Mouse (Mus musculus): ENCODE measurements around the gene Rnf7. TPM values are rescaled to one million over a fixed set of nuclear protein-coding genes. Genes with fewer than 3 reads are reported as not detected.
"Not testable (repeated sequence)": the region's sequence is repeated elsewhere in the genome, so short reads cannot be mapped to it uniquely, and the experiment has no call there.

The Rnf7 gene
- polyA plus RNA-seq (2015; fragmentation: Nextera tagmentation; extraction: Ambion mirVana), result 208 and 243 TPM in 2 replicates

DNA sequence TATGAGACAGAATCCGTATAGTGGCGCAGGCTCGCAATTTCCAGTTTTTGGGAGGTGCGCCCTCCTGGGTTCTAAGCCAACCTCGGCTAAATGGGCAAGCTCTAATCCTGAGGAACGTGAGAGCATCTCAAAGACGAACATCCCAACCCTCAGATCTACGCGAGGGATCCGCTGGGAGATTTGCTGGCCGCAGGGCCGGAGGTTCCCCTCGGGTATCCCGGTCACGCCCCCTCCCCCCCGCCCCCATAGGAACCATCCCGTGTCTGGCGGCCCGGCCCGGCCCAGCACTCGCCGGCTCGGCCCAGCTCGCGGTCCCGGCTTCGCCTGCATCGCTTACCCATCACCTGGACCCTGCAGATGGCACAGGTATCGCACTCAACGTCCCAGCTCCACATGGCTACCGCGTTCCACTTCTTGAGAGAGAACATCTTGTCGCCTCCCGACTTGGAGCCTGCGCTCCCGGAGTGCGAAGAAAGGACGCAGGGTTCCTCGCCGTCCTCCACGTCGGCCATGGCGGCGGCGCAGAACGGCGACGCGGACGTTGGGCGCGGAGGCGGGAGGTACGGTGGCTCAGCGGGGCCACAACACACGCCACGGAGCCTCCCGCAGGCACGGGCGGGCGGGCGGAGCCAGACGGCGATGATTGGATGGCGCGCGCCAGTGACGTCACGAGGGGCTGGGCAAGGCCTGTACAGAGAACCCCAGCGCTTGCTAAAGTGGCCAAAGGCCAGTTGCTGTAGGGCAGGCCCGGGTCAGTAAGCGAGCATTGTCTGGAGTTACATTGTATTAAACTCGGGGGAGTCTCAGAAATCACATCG lies at the start of gene Rnf7:
Gene Rnf7, minus strand, starts transcription at position 605 of the 818 bp plus-strand sequence.
- ATAC-seq (ENCODE audit: extremely low read depth, insufficient number of reproducible peaks, low FRiP score, low TSS enrichment), result peak; percentile 94
- 1% methylated on average over 73 of the region's 74 CpGs for WGBS
- H3K27me3 ChIP-seq (replicated peaks), result no peaks in the 10 kb centered on the region
- H3K4me1 ChIP-seq, result peaks cover 26% of the 10 kb centered on the region
- H3K36me3 ChIP-seq, result peaks cover 27% of the 10 kb centered on the region
- peak within 1 kb of the TSS; percentile 94 for H3K9ac ChIP-seq
- H3K9me3 ChIP-seq, result no peaks in the 10 kb centered on the region
- H3K4me2 ChIP-seq, result peak within 1 kb of the TSS; percentile 93
- H3K4me3 ChIP-seq, result peak within 1 kb of the TSS; percentile 90
- peak within 1 kb of the TSS; percentile 87 for H3K27ac ChIP-seq (replicated peaks)

DNA sequence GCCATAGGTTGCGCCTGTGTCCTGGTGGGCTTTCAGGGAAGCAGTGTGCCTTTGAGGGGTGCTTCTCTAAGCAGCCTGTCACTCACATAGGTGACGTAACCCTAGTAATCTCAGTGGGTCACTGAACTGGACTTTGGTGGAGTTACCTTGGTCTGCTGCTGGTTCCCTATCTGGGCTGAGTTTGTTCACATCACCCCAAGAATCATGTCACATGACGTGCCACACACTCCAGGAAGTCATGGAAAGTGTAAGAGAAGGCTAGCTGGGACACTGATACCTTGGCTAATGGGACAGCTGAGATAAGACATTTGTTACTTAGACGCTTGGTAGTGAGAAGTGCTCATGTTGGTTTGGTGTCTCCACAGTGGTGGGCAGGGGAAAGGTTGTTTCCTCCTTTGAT lies 47.5 kb upstream of the Rnf7 start:
- Histone ChIP-seq H3K27ac (replicated peaks) (no peak overlapping the region), H3K9ac (no peak overlapping the region), H3K4me2 (no peak overlapping the region), H3K9me3 (no peaks in the 10 kb centered on the region), H3K27me3 (replicated peaks) (no peaks in the 10 kb centered on the region), H3K36me3 (no peaks in the 10 kb centered on the region), H3K4me3 (no peak overlapping the region), H3K4me1 (no peaks in the 10 kb centered on the region)
- no peak for ATAC-seq (ENCODE audit: extremely low read depth, insufficient number of reproducible peaks, low FRiP score, low TSS enrichment)
- WGBS, result 69% methylated on average over 4 of the region's 4 CpGs

- 47% methylated on average over 12 of the region's 12 CpGs for WGBS
- ATAC-seq (ENCODE audit: extremely low read depth, insufficient number of reproducible peaks, low FRiP score, low TSS enrichment), result no peak
- Histone ChIP-seq H3K27ac (replicated peaks) (no peak within 1 kb of the TSS), H3K36me3 (no peaks in the 10 kb centered on the region), H3K27me3 (replicated peaks) (no peaks in the 10 kb centered on the region), H3K9ac (no peak within 1 kb of the TSS), H3K4me3 (no peak within 1 kb of the TSS), H3K4me2 (no peak within 1 kb of the TSS), H3K9me3 (no peaks in the 10 kb centered on the region), H3K4me1 (no peaks in the 10 kb centered on the region)
These were observed 46.6 kb upstream of the Rnf7 start, which contains the start of gene Gm28729 for GRCm38 (mm10) chr9:96524972-96525506. Gene Gm28729, minus strand, starts transcription at chr9:96525264.

DNA sequence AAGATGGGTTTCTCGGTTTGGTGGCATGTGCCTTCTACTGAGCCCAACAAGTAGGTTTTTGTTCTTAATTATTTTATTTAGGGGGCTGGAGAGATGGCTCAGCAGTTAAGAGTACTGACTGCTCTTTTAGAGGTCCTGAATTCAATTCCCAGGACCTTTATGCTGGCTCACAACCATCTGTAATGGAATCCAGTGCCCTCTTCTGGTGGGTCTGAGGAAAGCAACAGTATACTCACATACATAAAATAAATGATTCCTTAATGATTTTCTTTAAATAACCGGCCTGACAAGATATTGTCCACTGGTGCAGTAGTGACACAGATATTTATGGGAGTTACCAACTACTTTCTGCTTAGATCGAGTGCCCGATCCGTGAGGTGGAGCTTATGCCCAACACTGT lies 44.7 kb upstream of the Rnf7 start:
- Histone ChIP-seq H3K9me3 (no peaks in the 10 kb centered on the region), H3K9ac (no peak overlapping the region), H3K4me2 (no peak overlapping the region), H3K36me3 (no peaks in the 10 kb centered on the region), H3K27me3 (replicated peaks) (no peaks in the 10 kb centered on the region), H3K27ac (replicated peaks) (no peak overlapping the region), H3K4me1 (no peaks in the 10 kb centered on the region), H3K4me3 (no peak overlapping the region)
- ATAC-seq (ENCODE audit: extremely low read depth, insufficient number of reproducible peaks, low FRiP score, low TSS enrichment), result no peak
- WGBS, result 81% methylated on average over 5 of the region's 5 CpGs

DNA sequence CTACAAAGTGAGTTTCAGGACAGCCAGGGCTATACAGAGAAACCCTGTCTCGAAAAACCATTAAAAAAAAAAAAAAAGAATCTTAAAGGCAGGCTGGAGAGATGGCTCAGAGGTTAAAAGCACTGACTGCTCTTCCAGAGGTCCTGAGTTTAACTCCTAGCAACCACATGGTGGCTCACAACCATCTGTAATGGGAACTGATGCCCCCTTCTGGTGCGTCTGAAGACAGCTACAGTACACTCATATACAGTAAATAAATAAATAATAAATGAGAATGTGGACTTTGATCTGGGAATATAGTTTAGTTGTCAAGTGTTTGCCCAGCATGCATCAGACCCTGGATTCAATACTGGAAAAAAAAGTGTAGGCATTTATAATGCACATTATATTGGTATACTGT lies 43.1 kb upstream of the Rnf7 start:
- H3K27me3 ChIP-seq (replicated peaks); H3K9ac ChIP-seq; H3K4me3 ChIP-seq; H3K4me1 ChIP-seq; H3K27ac ChIP-seq (replicated peaks); H3K4me2 ChIP-seq; H3K9me3 ChIP-seq; H3K36me3 ChIP-seq; ATAC-seq (ENCODE audit: extremely low read depth, insufficient number of reproducible peaks, low FRiP score, low TSS enrichment): not testable (repeated sequence)
- 73% methylated on average over 2 of the region's 2 CpGs for WGBS

GRCm38 (mm10) chr9:96517429-96517828 lies 39.0 kb upstream of the Rnf7 start:
- ATAC-seq (ENCODE audit: extremely low read depth, insufficient number of reproducible peaks, low FRiP score, low TSS enrichment), result no peak

GRCm38 (mm10) chr9:96516806-96517205 lies 38.3 kb upstream of the Rnf7 start:
- H3K9ac ChIP-seq, result no peak overlapping the region
- peaks cover 6% of the 10 kb centered on the region; the same call in 1 of the 2 replicates for H3K4me1 ChIP-seq
- no peak overlapping the region for H3K4me3 ChIP-seq
- H3K27me3 ChIP-seq (replicated peaks), result no peaks in the 10 kb centered on the region
- H3K27ac ChIP-seq (replicated peaks), result no peak overlapping the region
- 60% methylated on average over 3 of the region's 3 CpGs for WGBS
- H3K4me2 ChIP-seq, result no peak overlapping the region
- no peaks in the 10 kb centered on the region for H3K36me3 ChIP-seq
- no peaks in the 10 kb centered on the region for H3K9me3 ChIP-seq
- no peak for ATAC-seq (ENCODE audit: extremely low read depth, insufficient number of reproducible peaks, low FRiP score, low TSS enrichment)

More at GRCm38 (mm10) chr9:96517429-96517828, 39.0 kb upstream of the Rnf7 start:
- Histone ChIP-seq H3K4me2 (no peak overlapping the region), H3K27me3 (replicated peaks) (no peaks in the 10 kb centered on the region), H3K36me3 (no peaks in the 10 kb centered on the region), H3K4me1 (peaks cover 6% of the 10 kb centered on the region; the same call in 1 of the 2 replicates), H3K9ac (no peak overlapping the region), H3K27ac (replicated peaks) (no peak overlapping the region), H3K9me3 (no peaks in the 10 kb centered on the region), H3K4me3 (no peak overlapping the region)
- 28% methylated on average over 4 of the region's 4 CpGs for WGBS

GRCm38 (mm10) chr9:96515737-96516136 lies 37.3 kb upstream of the Rnf7 start:
- Histone ChIP-seq H3K4me1 (peaks cover 6% of the 10 kb centered on the region; the same call in 1 of the 2 replicates), H3K27me3 (replicated peaks) (no peaks in the 10 kb centered on the region), H3K4me3 (no peak overlapping the region), H3K4me2 (no peak overlapping the region), H3K9me3 (no peaks in the 10 kb centered on the region), H3K27ac (replicated peaks) (no peak overlapping the region), H3K9ac (no peak overlapping the region), H3K36me3 (no peaks in the 10 kb centered on the region)
- no peak for ATAC-seq (ENCODE audit: extremely low read depth, insufficient number of reproducible peaks, low FRiP score, low TSS enrichment)
- 80% methylated on average over 5 of the region's 5 CpGs for WGBS

DNA sequence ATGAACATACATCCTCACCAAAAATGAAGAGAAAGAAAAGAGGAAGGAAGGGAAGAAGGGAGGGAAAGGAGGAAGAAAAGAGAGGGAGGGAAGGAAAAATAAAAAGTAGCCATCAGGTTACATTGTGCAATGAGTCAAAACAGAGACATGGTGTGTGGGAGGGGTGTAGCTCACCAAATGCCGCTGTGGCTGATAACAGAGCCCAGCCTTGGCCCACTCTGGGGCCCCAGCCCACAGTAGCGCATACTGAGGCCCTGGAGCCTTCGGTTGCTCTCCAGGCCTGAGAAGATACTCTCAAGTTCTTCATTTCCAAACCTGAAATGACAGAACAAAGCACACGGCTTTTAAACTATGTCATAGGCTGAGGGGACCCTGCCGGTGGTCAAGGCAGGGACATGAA lies 35.8 kb upstream of the Rnf7 start:
- H3K9ac ChIP-seq, result no peak overlapping the region
- no peak overlapping the region for H3K27ac ChIP-seq (replicated peaks)
- no peaks in the 10 kb centered on the region for H3K36me3 ChIP-seq
- no peak for ATAC-seq (ENCODE audit: extremely low read depth, insufficient number of reproducible peaks, low FRiP score, low TSS enrichment)
- H3K27me3 ChIP-seq (replicated peaks), result no peaks in the 10 kb centered on the region
- 47% methylated on average over 5 of the region's 5 CpGs for WGBS
- peaks cover 6% of the 10 kb centered on the region; the same call in 1 of the 2 replicates for H3K4me1 ChIP-seq
- H3K4me2 ChIP-seq, result no peak overlapping the region
- no peak overlapping the region for H3K4me3 ChIP-seq
- no peaks in the 10 kb centered on the region for H3K9me3 ChIP-seq

DNA sequence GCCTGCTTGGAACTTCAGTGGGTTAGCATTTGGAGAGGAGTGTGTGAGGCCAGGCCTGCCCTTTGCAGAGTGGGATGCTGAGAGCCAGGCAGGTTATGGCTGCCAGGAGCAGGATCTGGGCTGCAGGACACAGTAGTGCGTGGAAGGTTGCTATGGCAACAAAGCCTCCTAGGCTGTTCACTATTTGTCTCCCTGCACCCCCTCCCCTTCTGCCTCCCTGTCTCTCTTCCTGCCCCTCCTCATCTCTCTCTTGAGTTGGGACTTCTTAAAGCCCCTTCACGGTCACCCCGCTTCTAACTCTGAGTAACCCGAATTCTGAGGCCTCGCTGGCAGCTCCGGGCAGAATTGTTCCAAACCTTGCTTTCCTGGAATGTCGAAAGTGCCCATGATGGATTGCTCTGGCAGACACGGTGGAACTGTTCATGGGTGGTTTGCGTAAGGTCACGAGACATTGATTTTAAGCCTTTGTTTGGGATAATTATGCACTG lies 27.6 kb upstream of the Rnf7 start:
- 65% methylated on average over 10 of the region's 10 CpGs for WGBS
- no peaks in the 10 kb centered on the region for H3K36me3 ChIP-seq
- no peaks in the 10 kb centered on the region for H3K4me1 ChIP-seq
- H3K27me3 ChIP-seq (replicated peaks), result no peaks in the 10 kb centered on the region
- no peaks in the 10 kb centered on the region; the same call in 1 of the 2 replicates for H3K9me3 ChIP-seq
- H3K4me3 ChIP-seq, result no peak overlapping the region
- H3K4me2 ChIP-seq, result 0 out of 2 replicates have a peak overlapping the region, but pooled peaks have one; percentile 9
- no peak for ATAC-seq (ENCODE audit: extremely low read depth, insufficient number of reproducible peaks, low FRiP score, low TSS enrichment)
- no peak overlapping the region for H3K9ac ChIP-seq
- H3K27ac ChIP-seq (replicated peaks), result no peak overlapping the region

DNA sequence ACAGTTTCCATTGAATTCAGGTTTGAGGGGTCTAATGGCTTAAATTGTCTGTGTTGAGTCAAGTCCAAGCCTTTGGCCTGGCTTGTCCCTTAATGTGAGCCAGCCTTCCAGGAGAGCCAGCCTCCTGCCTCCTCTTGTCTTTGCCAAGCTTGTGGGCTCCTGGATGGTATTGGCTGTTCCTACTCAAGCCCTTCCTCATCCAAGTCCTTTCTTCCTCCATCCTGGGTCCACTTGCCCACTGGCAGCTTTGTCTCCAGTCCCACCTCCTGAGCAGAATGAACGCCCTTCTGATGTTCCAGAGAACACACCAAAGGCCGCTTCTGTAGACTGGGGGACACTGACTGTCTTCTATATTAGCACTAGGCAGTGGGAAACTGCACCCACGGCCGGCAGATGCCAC lies 26.7 kb upstream of the Rnf7 start:
- Histone ChIP-seq H3K9ac (no peak overlapping the region), H3K4me3 (no peak overlapping the region), H3K9me3 (no peaks in the 10 kb centered on the region; the same call in 1 of the 2 replicates), H3K27me3 (replicated peaks) (no peaks in the 10 kb centered on the region), H3K36me3 (no peaks in the 10 kb centered on the region), H3K4me1 (no peaks in the 10 kb centered on the region), H3K27ac (replicated peaks) (no peak overlapping the region), H3K4me2 (no peak overlapping the region)
- 83% methylated on average over 4 of the region's 4 CpGs for WGBS
- no peak for ATAC-seq (ENCODE audit: extremely low read depth, insufficient number of reproducible peaks, low FRiP score, low TSS enrichment)
